Mouse (Mus musculus) MEL (cell line): ENCODE data around the gene Dbil5. TPM values are rescaled to one million over a fixed set of nuclear protein-coding genes. Genes with fewer than 3 reads are reported as not detected.

ENCODE experiments used
- DNase-seq: peaks from one replicate; pipeline ENCODE4 v3.0.0; 2011; ENCODE audit warnings: low read depth, low spot score
- H3K27ac ChIP-seq: 2 replicates; pipeline ENCODE4 v1.5.1; 2012; ENCODE audit warnings: low read depth, mild to moderate bottlenecking, control low read depth, low read length, moderate library complexity; ENCODE audit not compliant: control insufficient read depth
- H3K27me3 ChIP-seq, 2 experiments: fragments of 150-350 bp in 1 of 2; sonication (generic) in 1 of 2; 2 replicates each; pipeline ENCODE4 v1.6.1; 2012; ENCODE audit warnings: low read length in 2 of 2, mild to moderate bottlenecking in 2 of 2, improper control_type of control experiment in 1 of 2, moderate library complexity in 1 of 2; ENCODE audit not compliant: insufficient read depth in 2 of 2, control insufficient read depth in 1 of 2
- H3K36me3 ChIP-seq, 2 experiments: 2 replicates each; pipeline ENCODE4 v1.6.1; 2012 to 2014; ENCODE audit warnings: low read length in 2 of 2, improper control_type of control experiment in 1 of 2, inconsistent platforms in 1 of 2, mild to moderate bottlenecking in 1 of 2; ENCODE audit not compliant: insufficient read depth in 2 of 2, control insufficient read depth in 1 of 2
- H3K4me1 ChIP-seq, 2 experiments: fragments of 150-350 bp in 1 of 2; sonication (generic) in 1 of 2; 2 replicates each; pipeline ENCODE4 v1.6.1; 2012; ENCODE audit warnings: low read length in 2 of 2, improper control_type of control experiment in 1 of 2, mild to moderate bottlenecking in 1 of 2; ENCODE audit not compliant: insufficient read depth in 2 of 2, control insufficient read depth in 1 of 2
- H3K4me3 ChIP-seq, 2 experiments: fragments of 150-350 bp in 1 of 2; sonication (generic) in 1 of 2; 2 replicates each; pipeline ENCODE4 v1.5.1; 2012; ENCODE audit warnings: low read depth in 2 of 2, low read length in 2 of 2, mild to moderate bottlenecking in 2 of 2, moderate library complexity in 2 of 2, control low read depth in 1 of 2, improper control_type of control experiment in 1 of 2; ENCODE audit not compliant: control insufficient read depth in 1 of 2, insufficient read depth in 1 of 2
- H3K79me2 ChIP-seq: 2 replicates; pipeline ENCODE4 v1.6.1; 2012; ENCODE audit warnings: mild to moderate bottlenecking, low read length, moderate library complexity; ENCODE audit not compliant: control insufficient read depth, poor library complexity, insufficient read depth
- H3K9ac ChIP-seq: 2 replicates; pipeline ENCODE4 v1.6.1; 2012; ENCODE audit warnings: low read depth, mild to moderate bottlenecking, control low read depth, low read length, moderate library complexity; ENCODE audit not compliant: control insufficient read depth, poor library complexity, severe bottlenecking
- H3K9me3 ChIP-seq: fragments of 150-350 bp; sonication (generic); replicated peaks from 2 replicates; pipeline ENCODE4 v1.6.1; 2012; ENCODE audit warnings: mild to moderate bottlenecking, low read length, improper control_type of control experiment, moderate library complexity; ENCODE audit not compliant: insufficient read depth
- CHD1 ChIP-seq: IDR thresholded peaks from 2 replicates; pipeline ENCODE4 v1.6.1; 2012; ENCODE audit warnings: low read depth, mild to moderate bottlenecking, inconsistent platforms, low read length, improper control_type of control experiment
- GABPA ChIP-seq: IDR thresholded peaks from 2 replicates; pipeline ENCODE4 v1.6.1; 2012; ENCODE audit warnings: low read depth, mild to moderate bottlenecking, inconsistent platforms, low read length, improper control_type of control experiment, moderate library complexity
- GATA1 ChIP-seq: IDR thresholded peaks from 2 replicates; pipeline ENCODE4 v1.6.1; 2011; ENCODE audit warnings: low read depth, low read length, improper control_type of control experiment
- HCFC1 ChIP-seq: IDR thresholded peaks from 2 replicates; pipeline ENCODE4 v1.6.1; 2012; ENCODE audit warnings: low read depth, mild to moderate bottlenecking, inconsistent platforms, low read length, improper control_type of control experiment, moderate library complexity
- MAX ChIP-seq: IDR thresholded peaks from 2 replicates; pipeline ENCODE4 v1.6.1; 2011; ENCODE audit warnings: low read length, improper control_type of control experiment
- MAZ ChIP-seq: IDR thresholded peaks from 2 replicates; pipeline ENCODE4 v1.6.1; 2012; ENCODE audit warnings: low read depth, mild to moderate bottlenecking, inconsistent platforms, low read length, improper control_type of control experiment
- MEF2A ChIP-seq: IDR thresholded peaks from 2 replicates; pipeline ENCODE4 v1.6.1; 2014; ENCODE audit warnings: low read depth, mild to moderate bottlenecking, inconsistent platforms, low read length, improper control_type of control experiment; ENCODE audit not compliant: poor library complexity, insufficient replicate concordance, severe bottlenecking; ENCODE audit errors: extremely low read depth
- MYB ChIP-seq: IDR thresholded peaks from 2 replicates; pipeline ENCODE4 v1.6.1; 2011; ENCODE audit warnings: mild to moderate bottlenecking, low read depth, low read length, improper control_type of control experiment
- NELFE ChIP-seq: IDR thresholded peaks from 2 replicates; pipeline ENCODE4 v1.6.1; 2011; ENCODE audit warnings: low read depth, low read length, improper control_type of control experiment
- NRF1 ChIP-seq: IDR thresholded peaks from 2 replicates; pipeline ENCODE4 v1.6.1; 2014; ENCODE audit warnings: low read depth, mild to moderate bottlenecking, inconsistent platforms, low read length, improper control_type of control experiment, moderate library complexity; ENCODE audit not compliant: poor library complexity, insufficient read depth, severe bottlenecking
- POLR2AphosphoS5 ChIP-seq: IDR thresholded peaks from 2 replicates; pipeline ENCODE4 v1.6.1; 2012; ENCODE audit warnings: low read depth, borderline replicate concordance, mild to moderate bottlenecking, inconsistent platforms, low read length, moderate library complexity, mixed read lengths
- RCOR1 ChIP-seq: IDR thresholded peaks from 2 replicates; pipeline ENCODE4 v1.6.1; 2012; ENCODE audit warnings: low read depth, mild to moderate bottlenecking, inconsistent platforms, low read length, improper control_type of control experiment
- SMC3 ChIP-seq: IDR thresholded peaks from 2 replicates; pipeline ENCODE4 v1.6.1; 2011; ENCODE audit warnings: low read depth, low read length, improper control_type of control experiment
- TCF12 ChIP-seq: IDR thresholded peaks from 2 replicates; pipeline ENCODE4 v1.6.1; 2014; ENCODE audit warnings: low read depth, mild to moderate bottlenecking, inconsistent platforms, low read length, improper control_type of control experiment, moderate library complexity
- UBTF ChIP-seq: IDR thresholded peaks from 2 replicates; pipeline ENCODE4 v1.6.1; 2012; ENCODE audit warnings: low read depth, mild to moderate bottlenecking, inconsistent platforms, low read length, improper control_type of control experiment, moderate library complexity, borderline replicate concordance; ENCODE audit not compliant: insufficient read depth
- USF1 ChIP-seq: IDR thresholded peaks from 2 replicates; pipeline ENCODE4 v1.6.1; 2014; ENCODE audit warnings: low read depth, mild to moderate bottlenecking, inconsistent platforms, low read length, improper control_type of control experiment, moderate library complexity
- ZC3H11A ChIP-seq: IDR thresholded peaks from 2 replicates; pipeline ENCODE4 v1.6.1; 2012; ENCODE audit warnings: low read depth, mild to moderate bottlenecking, inconsistent platforms, low read length, improper control_type of control experiment
- ZKSCAN1 ChIP-seq: IDR thresholded peaks from 2 replicates; pipeline ENCODE4 v1.6.1; 2012; ENCODE audit warnings: low read depth, mild to moderate bottlenecking, inconsistent platforms, low read length, improper control_type of control experiment, moderate library complexity
- polyA plus RNA-seq, 2 experiments: library from polyadenylated mRNA; stranded (reverse) in 1 of 2; unstranded in 1 of 2; fragments of >175 nt in 1 of 2; fragments of >200 nt in 1 of 2; gene quantifications; 2 replicates each; pipeline versions ENCODE4 v1.2.1 to v1.2.4; 2012; ENCODE audit warnings: low replicate concordance in 2 of 2, low read depth in 1 of 2; ENCODE audit not compliant: insufficient read length in 2 of 2, insufficient read depth in 1 of 2, missing spikeins in 1 of 2
- total RNA-seq: library from RNA; depleted of rRNA; stranded (reverse); fragments of 300-350 nt; gene quantifications from 2 replicates; pipeline ENCODE4 v1.2.3, GENCODE M21; 2012

Dbil5 gene
- total and polyA plus RNA-seq, 3 experiments, result 0.62 to 0.67 TPM; not detected in 1

GRCm38 (mm10) chr11:76262611-76263351 lies 45.4 kb downstream of the Dbil5 start:
- Histone ChIP-seq H3K27me3 (no peaks in the 10 kb centered on the region), H3K79me2 (no peaks in the 10 kb centered on the region), H3K4me1 (peaks cover 0 to 3% of the 10 kb centered on the region in 2 experiments; a peak in 1 of 4 replicates), H3K36me3 (peaks cover 0 to 3% of the 10 kb centered on the region in 2 experiments; a peak in 2 of 4 replicates), H3K27ac (no peak overlapping the region), H3K9ac (no peak overlapping the region), H3K9me3 (no peaks in the 10 kb centered on the region), H3K4me3 (no peak overlapping the region)
- DNase-seq, result no peak
- TF ChIP-seq USF1, result no peak
- no peak for TF ChIP-seq UBTF
- TF ChIP-seq GATA1, result no peak
- no peak for TF ChIP-seq HCFC1
- no peak for TF ChIP-seq POLR2AphosphoS5
- TF ChIP-seq TCF12, result no peak
- no peak for TF ChIP-seq GABPA

GRCm38 (mm10) chr11:76267550-76267949 lies 50.1 kb downstream of the Dbil5 start:
- H3K79me2 ChIP-seq, result no peaks in the 10 kb centered on the region
- no peak overlapping the region for H3K27ac ChIP-seq
- no peaks in the 10 kb centered on the region for H3K27me3 ChIP-seq
- no peaks in the 10 kb centered on the region for H3K9me3 ChIP-seq
- no peaks in the 10 kb centered on the region for H3K4me1 ChIP-seq
- no peak overlapping the region for H3K9ac ChIP-seq
- no peak overlapping the region for H3K4me3 ChIP-seq
- TF ChIP-seq CHD1 (no peak), MYB (no peak), ZC3H11A (no peak), GATA1 (no peak), SMC3 (no peak), MAZ (no peak), MAX (no peak), RCOR1 (no peak)
- H3K36me3 ChIP-seq, result peaks cover 0 to 7% of the 10 kb centered on the region in 2 experiments; a peak in 1 of 4 replicates
- no peak for DNase-seq

- H3K9me3 ChIP-seq, result no peaks in the 10 kb centered on the region
- H3K36me3 ChIP-seq, result peaks cover 0 to 7% of the 10 kb centered on the region in 2 experiments; a peak in 1 of 4 replicates
- H3K9ac ChIP-seq, result no peak overlapping the region
- no peak for DNase-seq
- no peaks in the 10 kb centered on the region for H3K79me2 ChIP-seq
- no peaks in the 10 kb centered on the region for H3K27me3 ChIP-seq
- H3K4me3 ChIP-seq, result no peak overlapping the region
- no peaks in the 10 kb centered on the region for H3K4me1 ChIP-seq
- TF ChIP-seq NRF1 (no peak), NELFE (no peak), UBTF (no peak), ZKSCAN1 (no peak), ZC3H11A (no peak), MEF2A (no peak), USF1 (no peak)
- H3K27ac ChIP-seq, result no peak overlapping the region
These were observed 50.6 kb downstream of the Dbil5 start for GRCm38 (mm10) chr11:76268001-76268459.
